Mouse (Mus musculus): Measurements from ENCODE around the gene Exd1. TPM values are rescaled to one million over a fixed set of nuclear protein-coding genes. Genes with fewer than 3 reads are reported as not detected.

Gene Exd1
- total and polyA plus RNA-seq, 2 experiments: 0.83 to 0.87 TPM

DNA sequence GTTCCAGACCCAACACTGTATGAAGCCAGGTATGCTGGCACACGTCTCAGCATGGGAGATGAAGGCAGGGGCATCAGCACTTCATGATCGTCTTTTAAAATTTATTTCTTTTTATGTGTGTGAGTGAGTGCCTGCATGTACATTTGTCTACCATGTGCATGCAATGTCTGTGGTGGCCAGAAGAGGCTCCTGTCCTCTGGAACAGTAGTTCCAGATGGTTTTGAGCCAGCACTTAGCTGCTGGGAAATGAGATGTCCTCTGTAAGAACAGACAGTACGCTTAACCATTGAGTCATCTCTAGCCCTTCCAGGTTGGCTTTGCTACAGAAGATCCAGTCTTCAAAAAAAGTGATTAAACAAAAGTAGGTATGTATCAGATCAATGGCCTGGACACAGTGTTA is 43.8 kb upstream of the Exd1 start:
- H3K27me3 ChIP-seq (ENCODE audit: control insufficient read depth, insufficient read depth, low read length): no peaks in the 10 kb centered on the region
- TF ChIP-seq POLR2A (IDR thresholded peaks at IDR 0.05; ENCODE audit: extremely low read depth, insufficient read depth, low read length) (no peak), CTCF (IDR thresholded peaks at IDR 0.05; ENCODE audit: low read depth, low read length) (no peak)
- peaks cover 10% of the 10 kb centered on the region for H3K4me1 ChIP-seq (ENCODE audit: control insufficient read depth, insufficient read depth, low read length)
- no peak overlapping the region for H3K9ac ChIP-seq (ENCODE audit: low read depth, low read length)
- H3K4me3 ChIP-seq (ENCODE audit: insufficient read depth, low read depth, low read length): no peak overlapping the region
- peaks cover 7% of the 10 kb centered on the region; the same call in 1 of the 2 replicates for H3K79me2 ChIP-seq (ENCODE audit: control insufficient read depth, insufficient read depth, low read length)
- H3K36me3 ChIP-seq (ENCODE audit: control insufficient read depth, insufficient read depth, low read length): peaks cover 20% of the 10 kb centered on the region; the same call in 1 of the 2 replicates
- H3K27ac ChIP-seq (replicated peaks; ENCODE audit: insufficient read depth, low read depth, low read length): no peak overlapping the region
- DNase-seq (ENCODE audit: extremely low read depth, low read depth, low spot score): no peak
- 83% methylated on average over 3 of the region's 3 CpGs for WGBS

DNA sequence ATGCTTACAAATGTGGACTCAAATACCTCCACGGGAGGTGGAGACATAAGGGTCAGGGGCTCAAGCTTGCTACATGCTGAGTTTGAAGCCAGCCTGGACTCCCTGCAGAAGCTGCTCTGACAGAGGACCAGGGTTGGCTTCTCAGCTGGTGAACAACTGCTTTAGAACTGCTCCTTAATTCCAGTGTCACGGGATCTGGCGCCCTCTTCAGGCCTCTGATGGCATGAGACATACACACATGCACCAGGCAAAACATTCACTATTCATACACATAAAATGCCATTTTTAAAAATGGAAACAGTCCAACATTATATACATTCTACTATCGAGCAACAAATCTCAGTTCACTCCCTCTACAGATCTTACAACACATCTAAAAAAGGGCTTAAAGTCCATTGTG is 40.0 kb upstream of the Exd1 start:
- DNase-seq (ENCODE audit: extremely low read depth, low read depth, low spot score): peak; percentile 60
- Histone ChIP-seq H3K9ac (ENCODE audit: low read depth, low read length) (no peak overlapping the region), H3K79me2 (ENCODE audit: control insufficient read depth, insufficient read depth, low read length) (no peaks in the 10 kb centered on the region), H3K36me3 (ENCODE audit: control insufficient read depth, insufficient read depth, low read length) (peaks cover 30% of the 10 kb centered on the region), H3K4me3 (ENCODE audit: insufficient read depth, low read depth, low read length) (no peak overlapping the region), H3K27me3 (ENCODE audit: control insufficient read depth, insufficient read depth, low read length) (no peaks in the 10 kb centered on the region), H3K27ac (replicated peaks; ENCODE audit: insufficient read depth, low read depth, low read length) (peak overlapping the region; percentile 57; the same call in 1 of the 2 replicates), H3K4me1 (ENCODE audit: control insufficient read depth, insufficient read depth, low read length) (peaks cover 3% of the 10 kb centered on the region)
- TF ChIP-seq CTCF (IDR thresholded peaks at IDR 0.05; ENCODE audit: low read depth, low read length) (peak; percentile 76), POLR2A (IDR thresholded peaks at IDR 0.05; ENCODE audit: extremely low read depth, insufficient read depth, low read length) (no peak)
- whole genome bisulfite sequencing: 21% methylated on average over 4 of the region's 4 CpGs

DNA sequence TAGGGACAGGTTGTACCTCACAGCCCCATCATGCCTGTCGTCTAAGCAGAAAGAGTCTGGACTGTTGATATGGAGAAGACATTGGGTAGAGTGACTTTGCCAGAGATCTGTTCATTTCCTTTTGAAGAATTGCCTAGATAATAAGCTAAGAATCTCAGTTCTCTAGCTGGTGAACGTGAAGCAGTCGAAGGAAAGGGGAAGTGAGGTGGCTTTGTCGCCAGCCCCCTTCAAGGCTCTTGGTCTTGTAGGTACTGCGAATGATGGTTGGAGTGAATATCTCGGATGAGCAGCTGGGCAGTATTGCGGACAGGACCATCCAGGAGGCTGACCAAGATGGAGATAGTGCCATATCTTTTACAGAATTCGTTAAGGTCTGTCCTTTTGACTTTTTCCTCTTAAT is 36.9 kb upstream of the Exd1 start:
- Histone ChIP-seq H3K27me3 (ENCODE audit: control insufficient read depth, insufficient read depth, low read length) (no peaks in the 10 kb centered on the region), H3K4me3 (ENCODE audit: insufficient read depth, low read depth, low read length) (no peak overlapping the region), H3K9ac (ENCODE audit: low read depth, low read length) (no peak overlapping the region), H3K79me2 (ENCODE audit: control insufficient read depth, insufficient read depth, low read length) (no peaks in the 10 kb centered on the region), H3K4me1 (ENCODE audit: control insufficient read depth, insufficient read depth, low read length) (peaks cover 9% of the 10 kb centered on the region), H3K27ac (replicated peaks; ENCODE audit: insufficient read depth, low read depth, low read length) (no peak overlapping the region), H3K36me3 (ENCODE audit: control insufficient read depth, insufficient read depth, low read length) (peaks cover 37% of the 10 kb centered on the region)
- no peak for DNase-seq (ENCODE audit: extremely low read depth, low read depth, low spot score)
- no peak for TF ChIP-seq POLR2A (IDR thresholded peaks at IDR 0.05; ENCODE audit: extremely low read depth, insufficient read depth, low read length)
- TF ChIP-seq CTCF (IDR thresholded peaks at IDR 0.05; ENCODE audit: low read depth, low read length): no peak
- WGBS: 87% methylated on average over 8 of the region's 8 CpGs

DNA sequence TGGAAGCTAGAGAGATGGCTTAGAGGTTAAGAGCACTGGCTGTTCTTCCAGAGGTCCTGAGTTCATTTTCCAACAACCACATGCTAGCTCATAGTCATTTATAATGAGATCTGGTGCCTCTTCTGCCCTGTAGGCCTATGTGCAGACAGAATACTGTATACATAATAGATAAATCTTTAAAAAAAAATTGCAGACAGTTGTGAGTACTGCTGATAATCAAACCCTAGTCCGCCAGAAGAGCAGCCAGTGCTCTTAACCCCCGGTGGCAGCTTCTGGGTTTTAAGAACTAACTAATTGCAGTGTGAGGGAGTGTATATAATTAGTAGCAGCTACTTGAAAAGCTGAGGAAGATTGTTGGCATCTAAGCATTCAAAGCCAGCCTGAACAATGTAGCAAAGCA is 36.0 kb upstream of the Exd1 start:
- Histone ChIP-seq H3K36me3 (ENCODE audit: control insufficient read depth, insufficient read depth, low read length) (peaks cover 44% of the 10 kb centered on the region), H3K27ac (replicated peaks; ENCODE audit: insufficient read depth, low read depth, low read length) (no peak overlapping the region), H3K79me2 (ENCODE audit: control insufficient read depth, insufficient read depth, low read length) (no peaks in the 10 kb centered on the region), H3K4me1 (ENCODE audit: control insufficient read depth, insufficient read depth, low read length) (peaks cover 10% of the 10 kb centered on the region), H3K9ac (ENCODE audit: low read depth, low read length) (no peak overlapping the region), H3K27me3 (ENCODE audit: control insufficient read depth, insufficient read depth, low read length) (no peaks in the 10 kb centered on the region), H3K4me3 (ENCODE audit: insufficient read depth, low read depth, low read length) (no peak overlapping the region)
- TF ChIP-seq CTCF (IDR thresholded peaks at IDR 0.05; ENCODE audit: low read depth, low read length): no peak
- TF ChIP-seq POLR2A (IDR thresholded peaks at IDR 0.05; ENCODE audit: extremely low read depth, insufficient read depth, low read length): no peak
- WGBS: 73% methylated on average over 2 of the region's 2 CpGs
- no peak for DNase-seq (ENCODE audit: extremely low read depth, low read depth, low spot score)

DNA sequence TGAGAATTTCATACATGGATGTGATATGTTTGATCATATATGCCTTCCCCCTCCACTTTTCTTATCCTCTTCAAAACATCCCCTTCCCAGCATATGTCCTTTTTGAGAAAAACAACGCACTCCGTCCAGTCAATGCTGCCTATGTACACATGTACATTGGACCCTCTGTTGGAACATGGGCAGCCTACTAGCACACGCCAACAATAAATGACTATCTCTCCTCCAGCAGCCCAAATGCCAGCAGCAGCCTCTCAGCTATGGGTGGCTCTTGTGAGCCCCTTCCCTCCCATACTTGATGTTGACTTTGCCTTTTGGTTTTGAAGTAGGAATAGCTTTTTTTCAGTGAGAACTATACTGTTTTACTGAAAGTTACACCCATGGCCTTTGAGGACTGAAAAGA is 34.1 kb upstream of the Exd1 start:
- Histone ChIP-seq H3K36me3 (ENCODE audit: control insufficient read depth, insufficient read depth, low read length) (peaks cover 48% of the 10 kb centered on the region), H3K4me1 (ENCODE audit: control insufficient read depth, insufficient read depth, low read length) (peaks cover 13% of the 10 kb centered on the region), H3K27me3 (ENCODE audit: control insufficient read depth, insufficient read depth, low read length) (no peaks in the 10 kb centered on the region), H3K9ac (ENCODE audit: low read depth, low read length) (no peak overlapping the region), H3K27ac (replicated peaks; ENCODE audit: insufficient read depth, low read depth, low read length) (no peak overlapping the region), H3K4me3 (ENCODE audit: insufficient read depth, low read depth, low read length) (no peak overlapping the region), H3K79me2 (ENCODE audit: control insufficient read depth, insufficient read depth, low read length) (no peaks in the 10 kb centered on the region)
- TF ChIP-seq CTCF (IDR thresholded peaks at IDR 0.05; ENCODE audit: low read depth, low read length): no peak
- no peak for TF ChIP-seq POLR2A (IDR thresholded peaks at IDR 0.05; ENCODE audit: extremely low read depth, insufficient read depth, low read length)
- 19% methylated on average over 3 of the region's 3 CpGs for WGBS
- peak; percentile 81 for DNase-seq (ENCODE audit: extremely low read depth, low read depth, low spot score)

DNA sequence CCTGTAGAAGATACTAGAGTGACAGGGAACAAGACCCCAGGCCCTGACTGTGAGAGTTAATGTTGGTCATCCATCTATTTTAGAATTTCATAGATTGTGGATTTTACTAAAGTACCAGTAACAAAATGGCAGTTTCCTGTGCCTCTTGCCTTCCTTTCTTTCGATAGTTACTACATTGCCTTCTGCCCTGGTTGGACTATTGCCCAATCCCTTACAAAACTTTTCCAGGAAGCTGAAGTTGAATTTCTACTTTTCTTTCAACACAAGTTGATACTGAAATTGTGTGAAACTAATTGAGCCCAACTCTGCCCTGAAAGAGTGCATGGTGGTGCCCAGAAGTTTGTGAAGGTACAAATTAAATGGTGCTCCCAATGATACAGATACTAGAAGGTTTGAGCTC is 25.0 kb upstream of the Exd1 start:
- peak; percentile 89 for DNase-seq (ENCODE audit: extremely low read depth, low read depth, low spot score)
- peaks cover 36% of the 10 kb centered on the region for H3K4me1 ChIP-seq (ENCODE audit: control insufficient read depth, insufficient read depth, low read length)
- H3K4me3 ChIP-seq (ENCODE audit: insufficient read depth, low read depth, low read length): no peak overlapping the region
- peak overlapping the region; percentile 72 for H3K27ac ChIP-seq (replicated peaks; ENCODE audit: insufficient read depth, low read depth, low read length)
- H3K9ac ChIP-seq (ENCODE audit: low read depth, low read length): no peak overlapping the region
- no peaks in the 10 kb centered on the region; the same call in 1 of the 2 replicates for H3K79me2 ChIP-seq (ENCODE audit: control insufficient read depth, insufficient read depth, low read length)
- no peak for TF ChIP-seq POLR2A (IDR thresholded peaks at IDR 0.05; ENCODE audit: extremely low read depth, insufficient read depth, low read length)
- TF ChIP-seq CTCF (IDR thresholded peaks at IDR 0.05; ENCODE audit: low read depth, low read length): no peak
- H3K36me3 ChIP-seq (ENCODE audit: control insufficient read depth, insufficient read depth, low read length): peaks cover 55% of the 10 kb centered on the region
- 5% methylated on average over 1 of the region's 1 CpGs for WGBS
- no peaks in the 10 kb centered on the region for H3K27me3 ChIP-seq (ENCODE audit: control insufficient read depth, insufficient read depth, low read length)
